In genomic region chr13:110450056-110450455, GRCm38 (mm10) we compare ENCODE assay signal across 27 mouse cellular contexts. TPM values are rescaled to one million over a fixed set of nuclear protein-coding genes. Genes with fewer than 3 reads are reported as not detected.
"Had no signal": no experiment of that assay in that cellular context is flagged by ENCODE, and none has a peak within 500 bp of the region (broad histone marks: within the 10 kb centered on the region; RNA-seq: fewer than 3 reads in every experiment).

No protein-coding gene starts in this region.

- H3K4me2 ChIP-seq: embryonic facial prominence, embryonic 12.5 days; embryonic facial prominence, embryonic 13.5 days; embryonic facial prominence, embryonic 15.5 days; forebrain, embryonic 12.5 days; forebrain, embryonic 13.5 days; forebrain, embryonic 15.5 days had no signal

- H3K27me3 ChIP-seq: embryonic facial prominence, embryonic 12.5 days; embryonic facial prominence, embryonic 13.5 days; embryonic facial prominence, embryonic 15.5 days; forebrain, embryonic 12.5 days; forebrain, embryonic 13.5 days; forebrain, embryonic 15.5 days had no signal

- H3K9ac ChIP-seq: embryonic facial prominence, embryonic 12.5 days; embryonic facial prominence, embryonic 13.5 days; embryonic facial prominence, embryonic 15.5 days; forebrain, embryonic 12.5 days; forebrain, embryonic 13.5 days; forebrain, embryonic 15.5 days; forebrain, postnatal 0 days had no signal

- ATAC-seq: forebrain, embryonic 13.5 days; forebrain, embryonic 14.5 days; forebrain, embryonic 15.5 days; forebrain, embryonic 16.5 days; forebrain, postnatal 0 days had no signal

- H3K27ac ChIP-seq: embryonic facial prominence, embryonic 10.5 days; embryonic facial prominence, embryonic 12.5 days; embryonic facial prominence, embryonic 13.5 days; embryonic facial prominence, embryonic 15.5 days; forebrain, embryonic 10.5 days; forebrain, embryonic 12.5 days; forebrain, embryonic 13.5 days; forebrain, embryonic 15.5 days; gastrocnemius, adult 2 months; heart, adult 2 months had no signal

- H3K4me3 ChIP-seq: embryonic facial prominence, embryonic 10.5 days; embryonic facial prominence, embryonic 12.5 days; embryonic facial prominence, embryonic 13.5 days; embryonic facial prominence, embryonic 15.5 days; erythroblast, embryonic 14.5 days; forebrain, embryonic 10.5 days; forebrain, embryonic 12.5 days; forebrain, embryonic 13.5 days; forebrain, embryonic 15.5 days; gastrocnemius, adult 2 months; heart, adult 2 months had no signal

- H3K9me3 ChIP-seq: embryonic facial prominence, embryonic 10.5 days; embryonic facial prominence, embryonic 12.5 days; embryonic facial prominence, embryonic 13.5 days; embryonic facial prominence, embryonic 15.5 days; forebrain, embryonic 10.5 days; forebrain, embryonic 12.5 days; forebrain, embryonic 13.5 days; forebrain, embryonic 15.5 days had no signal

- DNase-seq: cerebellum, adult 2 months; cerebellum, adult 9-10 months; cerebellum, adult 9-11 months; cerebellum, postnatal 10 days; cerebellum, postnatal 14 days; cerebellum, postnatal 25 days; cerebellum, postnatal 36 days; embryo, embryonic 11 days; forebrain, postnatal 0 days; gastrocnemius, adult 2 months; gastrocnemius, postnatal 10 days; gastrocnemius, postnatal 14 days; gastrocnemius, postnatal 25 days; gastrocnemius, postnatal 36 days; heart, adult 18-20 months; heart, adult 2 months had no signal

- H3K36me3 ChIP-seq: embryonic facial prominence, embryonic 10.5 days; embryonic facial prominence, embryonic 12.5 days; embryonic facial prominence, embryonic 13.5 days; embryonic facial prominence, embryonic 15.5 days; forebrain, embryonic 10.5 days; forebrain, embryonic 12.5 days; forebrain, embryonic 15.5 days had no signal

- H3K4me1 ChIP-seq: embryonic facial prominence, embryonic 12.5 days; embryonic facial prominence, embryonic 15.5 days had no signal

RNA-seq across cellular contexts. Expression of gene Plk2, which starts 55.2 kb away (rescaled TPM):
- polyA plus RNA-seq: erythroblast, embryonic 14.5 days had no signal
